Mouse (Mus musculus) limb, embryonic 11.5 days (tissue): ENCODE measurements around the gene Zbtb39. TPM values are rescaled to one million over a fixed set of nuclear protein-coding genes. Genes with fewer than 3 reads are reported as not detected.

Experiments used
- ATAC-seq: fragments of 200-750 bp; cut with Nextera tagmentation; 2 replicates; pipeline ENCODE4 v1.8.0; 2017; ENCODE audit warnings: low read depth; ENCODE audit not compliant: insufficient number of reproducible peaks, low FRiP score, low TSS enrichment
- DNase-seq: peaks from one replicate; pipeline ENCODE4 v3.0.0-alpha.2; 2015; ENCODE audit warnings: low spot score
- H3K27ac ChIP-seq: fragments of 300-500 bp; sonication (generic); replicated peaks from 2 replicates; pipeline ENCODE4 v1.5.1; 2014; ENCODE audit warnings: low read depth, mild to moderate bottlenecking, low read length
- H3K27me3 ChIP-seq: fragments of 300-500 bp; sonication (generic); 2 replicates; pipeline ENCODE4 v1.6.1; 2014; ENCODE audit warnings: mild to moderate bottlenecking, low read length, mixed read lengths; ENCODE audit not compliant: control insufficient read depth, insufficient read depth
- H3K36me3 ChIP-seq: fragments of 300-500 bp; sonication (generic); 2 replicates; pipeline ENCODE4 v1.6.1; 2014; ENCODE audit warnings: mild to moderate bottlenecking, low read length, moderate library complexity, mixed read lengths; ENCODE audit not compliant: control insufficient read depth, insufficient read depth
- H3K4me1 ChIP-seq: fragments of 300-500 bp; sonication (generic); 2 replicates; pipeline ENCODE4 v1.6.1; 2014; ENCODE audit warnings: low read length, mixed read lengths; ENCODE audit not compliant: control insufficient read depth, insufficient read depth
- H3K4me2 ChIP-seq: fragments of 300-500 bp; sonication (generic); 2 replicates; pipeline ENCODE4 v1.6.1; 2014; ENCODE audit warnings: low read depth, mild to moderate bottlenecking, moderate library complexity; ENCODE audit not compliant: severe bottlenecking
- H3K4me3 ChIP-seq: fragments of 300-500 bp; sonication (generic); 2 replicates; pipeline ENCODE4 v1.5.1; 2014; ENCODE audit warnings: low read depth, low read length
- H3K9ac ChIP-seq: fragments of 300-500 bp; sonication (generic); 2 replicates; pipeline ENCODE4 v1.6.1; 2014; ENCODE audit warnings: mild to moderate bottlenecking, low read length
- H3K9me3 ChIP-seq: fragments of 300-500 bp; sonication (generic); 2 replicates; pipeline ENCODE4 v1.6.1; 2016; ENCODE audit warnings: low read length; ENCODE audit not compliant: control insufficient read depth
- WGBS: fragments of 180-500 bp; shearing (Covaris S2); extraction: QIAGEN DNeasy Blood & Tissue Kit; methylation state at CpG from one replicate; pipeline ENCODE4 v1.1.7; 2014; 5-methylcytosine and 5-hydroxymethylcytosine counted together
- polyA plus RNA-seq: library from polyadenylated mRNA; unstranded; fragments of >200 nt; fragmentation: Nextera tagmentation; extraction: Ambion mirVana; gene quantifications from 2 replicates; pipeline ENCODE4 v1.2.1, GENCODE M21; 2014

The Zbtb39 gene
- polyA plus RNA-seq, 1 experiment from 2014 or later = 7.7 TPM

DNA sequence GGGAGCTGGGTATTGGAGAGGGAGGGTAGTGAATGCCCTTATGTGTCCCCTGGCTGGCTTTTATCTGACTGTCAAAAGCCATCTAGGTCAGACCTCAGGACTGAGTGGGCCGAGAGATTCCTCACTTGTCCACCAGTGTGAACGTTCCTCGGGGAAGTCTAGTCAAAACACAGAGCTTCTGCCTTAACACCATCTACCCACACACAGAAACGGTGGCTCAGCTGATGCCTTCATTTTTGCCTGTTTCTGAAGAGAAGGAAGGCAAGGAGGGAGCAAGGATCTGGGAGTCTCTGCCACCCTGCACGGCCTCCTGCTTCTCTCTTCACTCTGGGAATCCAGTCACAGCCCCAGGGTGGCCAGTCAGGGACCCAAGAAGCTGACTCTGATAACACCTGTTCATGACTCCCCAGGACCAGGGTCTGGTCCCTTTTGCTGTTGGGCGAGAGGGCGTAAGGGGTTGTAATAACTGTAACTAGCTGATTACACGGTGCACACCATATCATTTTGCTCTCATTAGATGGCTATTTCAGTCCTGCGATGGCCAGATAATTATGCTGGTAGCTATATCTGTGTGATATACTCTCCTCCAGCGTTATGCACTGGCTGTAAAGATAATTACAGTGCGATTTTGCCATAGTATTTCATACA, 8.9 kb upstream of the Zbtb39 start:
- no peaks in the 10 kb centered on the region for H3K9me3 ChIP-seq
- ATAC-seq (no peak), DNase-seq (no peak)
- H3K4me2 ChIP-seq = no peak overlapping the region
- no peak overlapping the region for H3K9ac ChIP-seq
- H3K27me3 ChIP-seq = no peaks in the 10 kb centered on the region
- no peak overlapping the region for H3K4me3 ChIP-seq
- no peak overlapping the region for H3K27ac ChIP-seq
- no peaks in the 10 kb centered on the region for H3K4me1 ChIP-seq
- H3K36me3 ChIP-seq = no peaks in the 10 kb centered on the region
- 73% methylated on average over 11 of the region's 11 CpGs for WGBS

GRCm38 (mm10) chr10:127730933-127731310, 8.4 kb upstream of the Zbtb39 start:
- 42% methylated on average over 9 of the region's 9 CpGs for WGBS
- ATAC-seq = no peak

GRCm38 (mm10) chr10:127731397-127731796, 7.9 kb upstream of the Zbtb39 start:
- no peaks in the 10 kb centered on the region for H3K9me3 ChIP-seq
- 28% methylated on average over 5 of the region's 5 CpGs for WGBS
- no peaks in the 10 kb centered on the region for H3K4me1 ChIP-seq
- no peaks in the 10 kb centered on the region for H3K27me3 ChIP-seq
- DNase-seq (no peak), ATAC-seq (no peak)
- no peaks in the 10 kb centered on the region for H3K36me3 ChIP-seq
- no peak overlapping the region for H3K4me3 ChIP-seq
- H3K9ac ChIP-seq = no peak overlapping the region
- H3K27ac ChIP-seq = no peak overlapping the region
- H3K4me2 ChIP-seq = no peak overlapping the region

More at GRCm38 (mm10) chr10:127730933-127731310, 8.4 kb upstream of the Zbtb39 start:
- Histone ChIP-seq H3K4me2 (no peak overlapping the region), H3K4me1 (no peaks in the 10 kb centered on the region), H3K4me3 (no peak overlapping the region), H3K27me3 (no peaks in the 10 kb centered on the region), H3K36me3 (no peaks in the 10 kb centered on the region), H3K9me3 (no peaks in the 10 kb centered on the region), H3K9ac (no peak overlapping the region), H3K27ac (no peak overlapping the region)
- DNase-seq = no peak

- DNase-seq (no peak), ATAC-seq (no peak)
- WGBS = 49% methylated on average over 5 of the region's 5 CpGs
- Histone ChIP-seq H3K4me2 (no peak overlapping the region), H3K27ac (no peak overlapping the region), H3K9me3 (no peaks in the 10 kb centered on the region), H3K27me3 (no peaks in the 10 kb centered on the region), H3K4me1 (no peaks in the 10 kb centered on the region), H3K9ac (no peak overlapping the region), H3K36me3 (no peaks in the 10 kb centered on the region), H3K4me3 (no peak overlapping the region)
Measured at GRCm38 (mm10) chr10:127734434-127734833, 4.9 kb upstream of the Zbtb39 start.

- Histone ChIP-seq H3K27ac (no peak overlapping the region), H3K9me3 (no peaks in the 10 kb centered on the region), H3K9ac (no peak overlapping the region), H3K4me3 (no peak overlapping the region), H3K36me3 (no peaks in the 10 kb centered on the region; the same call in 1 of the 2 replicates), H3K4me2 (no peak overlapping the region), H3K4me1 (no peaks in the 10 kb centered on the region), H3K27me3 (no peaks in the 10 kb centered on the region)
- WGBS = 87% methylated on average over 2 of the region's 2 CpGs
- no peak for ATAC-seq
- DNase-seq = no peak
Measured at GRCm38 (mm10) chr10:127736266-127736665, 3.1 kb upstream of the Zbtb39 start.

- no peak overlapping the region for H3K9ac ChIP-seq
- H3K4me3 ChIP-seq = no peak overlapping the region
- H3K9me3 ChIP-seq = no peaks in the 10 kb centered on the region
- no peak overlapping the region for H3K4me2 ChIP-seq
- no peaks in the 10 kb centered on the region for H3K27me3 ChIP-seq
- H3K27ac ChIP-seq = no peak overlapping the region
- no peak for DNase-seq
- H3K4me1 ChIP-seq = no peaks in the 10 kb centered on the region
- ATAC-seq = no peak
- 71% methylated on average over 4 of the region's 4 CpGs for WGBS
- peaks cover 4% of the 10 kb centered on the region; the same call in 1 of the 2 replicates for H3K36me3 ChIP-seq
Measured at GRCm38 (mm10) chr10:127736916-127737315, 2.4 kb upstream of the Zbtb39 start.

GRCm38 (mm10) chr10:127737552-127737951, 1.8 kb upstream of the Zbtb39 start:
- WGBS = 15% methylated on average over 2 of the region's 2 CpGs
- Histone ChIP-seq H3K9ac (no peak overlapping the region), H3K27me3 (no peaks in the 10 kb centered on the region), H3K36me3 (peaks cover 10% of the 10 kb centered on the region), H3K4me2 (no peak overlapping the region), H3K4me1 (no peaks in the 10 kb centered on the region), H3K9me3 (no peaks in the 10 kb centered on the region), H3K27ac (no peak overlapping the region), H3K4me3 (no peak overlapping the region)
- ATAC-seq = no peak
- no peak for DNase-seq

DNA sequence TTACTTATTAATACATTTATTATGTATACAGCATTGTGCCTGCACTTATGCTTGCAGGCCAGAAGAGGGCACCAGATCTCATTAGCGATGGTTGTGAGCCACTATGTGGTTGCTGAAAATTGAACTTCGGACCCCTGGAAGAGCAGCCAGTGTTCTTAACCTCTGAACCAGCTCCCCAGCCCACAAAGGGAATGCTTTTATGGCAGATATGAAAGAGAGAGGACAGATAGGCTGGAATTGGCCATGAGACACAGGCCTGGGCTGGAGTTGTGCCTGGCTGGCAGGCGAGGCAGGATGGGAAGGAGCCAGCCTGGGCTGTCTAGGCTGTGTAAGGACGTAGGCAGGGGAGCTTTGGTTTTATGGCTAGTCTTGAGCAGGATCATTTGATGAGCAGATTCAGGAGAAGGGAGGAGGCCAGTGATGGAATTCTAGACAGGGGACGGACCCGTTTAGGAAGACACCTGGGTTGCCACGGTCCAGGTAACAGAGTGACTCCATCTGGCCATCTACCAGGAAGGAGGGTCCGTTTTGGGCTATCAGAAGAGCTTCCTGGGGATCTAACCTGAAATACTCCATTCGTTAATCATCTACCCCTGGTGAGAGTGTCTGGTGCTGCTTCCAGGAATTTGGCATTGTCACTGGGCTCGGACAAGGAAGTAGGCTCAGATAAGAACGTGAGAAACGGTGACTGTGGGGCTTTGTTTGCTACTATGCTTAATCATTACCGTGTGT, 1.0 kb upstream of the Zbtb39 start:
- Histone ChIP-seq H3K27ac (no peak overlapping the region), H3K4me1 (no peaks in the 10 kb centered on the region), H3K4me2 (no peak overlapping the region; the same call in 1 of the 2 replicates), H3K4me3 (no peak overlapping the region), H3K9ac (no peak overlapping the region), H3K36me3 (peaks cover 18% of the 10 kb centered on the region), H3K9me3 (no peaks in the 10 kb centered on the region), H3K27me3 (no peaks in the 10 kb centered on the region)
- ATAC-seq = no peak
- peak; percentile 60 for DNase-seq
- 51% methylated on average over 13 of the region's 13 CpGs for WGBS
